Mouse (Mus musculus): ENCODE measurements around the gene Btg2. TPM values are rescaled to one million over a fixed set of nuclear protein-coding genes. Genes with fewer than 3 reads are reported as not detected.

Gene Btg2
- total and polyA plus RNA-seq, 3 experiments = 7.2 to 19.7 (median 11.6) TPM

DNA sequence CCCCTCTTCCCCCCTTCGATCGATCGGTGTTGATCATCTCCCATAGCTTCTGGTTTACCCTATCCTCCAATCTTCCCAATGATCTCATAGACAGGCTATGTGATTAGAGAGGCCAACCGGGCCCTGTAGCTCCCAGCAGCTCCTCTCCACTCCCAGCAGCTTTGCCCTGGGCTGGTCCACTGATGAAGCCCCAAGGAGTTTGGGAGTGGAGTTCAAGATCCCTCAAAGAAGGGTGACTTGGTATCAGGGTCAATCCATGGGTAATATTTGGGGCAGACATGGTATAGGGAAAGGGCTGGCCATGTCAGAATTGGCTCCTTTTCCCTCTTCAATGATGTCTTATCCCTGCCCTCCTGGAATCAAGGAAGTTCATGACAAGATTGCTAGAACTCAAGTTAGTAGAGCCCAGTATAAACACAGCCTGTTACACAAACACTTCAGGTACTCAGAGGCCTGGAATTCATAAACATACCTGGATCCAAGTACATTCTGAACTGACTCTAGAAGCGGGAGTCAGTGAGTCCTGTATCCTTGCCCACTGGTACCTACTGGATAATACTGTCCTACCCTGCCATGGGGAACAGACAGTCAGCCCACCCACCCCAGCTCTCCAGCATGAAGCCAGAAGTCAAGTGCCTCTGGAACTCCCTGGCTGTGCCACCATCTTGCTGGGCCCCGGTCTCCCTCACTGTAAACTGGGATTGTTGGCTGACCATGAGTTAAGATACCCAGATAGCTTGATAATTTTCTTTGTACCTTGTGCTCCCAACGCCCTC lies 18.3 kb upstream of the Btg2 start:
- H3K4me2 ChIP-seq (ENCODE audit: insufficient read depth, low read depth, poor library complexity, severe bottlenecking) = no peak overlapping the region
- H3K4me3 ChIP-seq (replicated peaks in 1 of 3; ENCODE audit: low read depth in 2 of 3, low read length in 2 of 3, poor library complexity in 1 of 3) = no peak overlapping the region
- dilution Hi-C loops (cut with MboI; ENCODE audit: extremely low pct_ligation_motif_present, extremely low pct_unique_long_range_greater_than_20kb, low sequenced_read_pairs) = no loop called here
- no peak overlapping the region for H3K27ac ChIP-seq (ENCODE audit: insufficient read depth, low read depth)
- no peak for TF ChIP-seq EP300 (IDR thresholded peaks at IDR 0.05; ENCODE audit: low read length)
- no peak for TF ChIP-seq MYC (IDR thresholded peaks at IDR 0.05; ENCODE audit: low read depth, low read length)
- no peak for TF ChIP-seq MAFK (IDR thresholded peaks at IDR 0.05; ENCODE audit: insufficient replicate concordance, low read length)
- TF ChIP-seq TCF12 (IDR thresholded peaks at IDR 0.05; ENCODE audit: low read depth, low read length) = no peak
- TF ChIP-seq CHD1 (IDR thresholded peaks at IDR 0.05; ENCODE audit: low read depth, low read length) = no peak
- no peak for DNase-seq (ENCODE audit: extremely low read depth)
- H3K27me3 ChIP-seq (replicated peaks) = peaks cover 56% of the 10 kb centered on the region
- no peaks in the 10 kb centered on the region for H3K36me3 ChIP-seq (replicated peaks in 1 of 2; ENCODE audit: control insufficient read depth in 1 of 2, insufficient read depth in 1 of 2, low read length in 1 of 2)
- H3K9me3 ChIP-seq (replicated peaks; ENCODE audit: low read length) = no peaks in the 10 kb centered on the region
- no peak overlapping the region for H3K9ac ChIP-seq (ENCODE audit: insufficient read depth, low read depth)
- peaks cover 19 to 48% of the 10 kb centered on the region in 2 experiments for H3K4me1 ChIP-seq (ENCODE audit: control insufficient read depth in 1 of 2, insufficient read depth in 2 of 2)
- in situ Hi-C loops (cut with MboI; ENCODE audit: low pct_ligation_motif_present, low pct_unique_long_range_greater_than_20kb, low sequenced_read_pairs) = no loop called here
- H3K79me2 ChIP-seq (replicated peaks; ENCODE audit: control insufficient read depth, extremely low read depth, insufficient read depth, poor library complexity, severe bottlenecking) = no peaks in the 10 kb centered on the region

DNA sequence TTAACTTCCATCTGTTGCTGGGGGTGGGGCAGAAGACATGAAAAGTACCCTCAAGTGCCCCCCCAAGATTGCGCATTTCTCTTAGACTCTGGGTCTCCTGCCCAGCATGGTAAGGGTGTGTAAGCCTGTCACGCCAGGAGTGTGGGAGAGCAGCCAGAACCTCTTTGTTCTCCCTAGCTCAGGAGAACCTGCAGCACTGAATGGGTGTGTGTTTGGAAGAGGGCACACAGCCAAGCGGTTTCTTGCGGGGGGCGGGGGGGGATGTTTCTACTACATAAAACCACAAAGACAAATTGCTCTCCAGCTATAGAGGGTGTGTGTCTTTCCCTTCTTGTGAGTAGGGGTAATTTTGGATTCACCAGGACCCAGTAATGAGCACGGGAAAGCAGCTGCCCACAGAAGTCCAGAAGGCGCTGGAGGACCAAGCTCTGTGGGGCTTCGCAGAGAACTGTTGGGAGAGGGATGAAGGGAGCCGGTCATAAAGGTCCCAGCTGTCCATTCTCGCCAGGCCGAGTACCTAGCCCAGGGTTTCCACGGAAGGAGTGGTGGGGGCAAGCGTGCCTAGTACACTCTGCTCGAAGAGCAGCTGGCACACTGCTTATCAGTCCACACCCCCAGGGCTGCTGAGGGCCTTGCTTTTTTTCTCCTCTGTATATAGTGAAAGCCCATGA lies 17.5 kb upstream of the Btg2 start:
- H3K9ac ChIP-seq (ENCODE audit: insufficient read depth, low read depth) = no peak overlapping the region
- DNase-seq (ENCODE audit: extremely low read depth) = no peak
- TF ChIP-seq GABPA (IDR thresholded peaks at IDR 0.05; ENCODE audit: insufficient replicate concordance, low read depth, low read length) (no peak), IRF4 (IDR thresholded peaks at IDR 0.05; ENCODE audit: low read depth, low read length) (no peak), SMC3 (IDR thresholded peaks at IDR 0.05; ENCODE audit: low read depth, low read length) (no peak), CHD2 (IDR thresholded peaks at IDR 0.05; ENCODE audit: low read length) (no peak)
- H3K4me2 ChIP-seq (ENCODE audit: insufficient read depth, low read depth, poor library complexity, severe bottlenecking) = no peak overlapping the region
- H3K79me2 ChIP-seq (replicated peaks; ENCODE audit: control insufficient read depth, extremely low read depth, insufficient read depth, poor library complexity, severe bottlenecking) = no peaks in the 10 kb centered on the region
- H3K36me3 ChIP-seq (replicated peaks in 1 of 2; ENCODE audit: control insufficient read depth in 1 of 2, insufficient read depth in 1 of 2, low read length in 1 of 2) = no peaks in the 10 kb centered on the region
- dilution Hi-C loops (cut with MboI; ENCODE audit: extremely low pct_ligation_motif_present, extremely low pct_unique_long_range_greater_than_20kb, low sequenced_read_pairs) = no loop called here
- no peaks in the 10 kb centered on the region for H3K9me3 ChIP-seq (replicated peaks; ENCODE audit: low read length)
- in situ Hi-C loops (cut with MboI; ENCODE audit: low pct_ligation_motif_present, low pct_unique_long_range_greater_than_20kb, low sequenced_read_pairs) = no loop called here
- peaks cover 56% of the 10 kb centered on the region for H3K27me3 ChIP-seq (replicated peaks)
- H3K4me1 ChIP-seq (ENCODE audit: control insufficient read depth in 1 of 2, insufficient read depth in 2 of 2) = peaks cover 22 to 50% of the 10 kb centered on the region in 2 experiments
- H3K27ac ChIP-seq (ENCODE audit: insufficient read depth, low read depth) = no peak overlapping the region
- no peak overlapping the region for H3K4me3 ChIP-seq (replicated peaks in 1 of 3; ENCODE audit: low read depth in 2 of 3, low read length in 2 of 3, poor library complexity in 1 of 3)

DNA sequence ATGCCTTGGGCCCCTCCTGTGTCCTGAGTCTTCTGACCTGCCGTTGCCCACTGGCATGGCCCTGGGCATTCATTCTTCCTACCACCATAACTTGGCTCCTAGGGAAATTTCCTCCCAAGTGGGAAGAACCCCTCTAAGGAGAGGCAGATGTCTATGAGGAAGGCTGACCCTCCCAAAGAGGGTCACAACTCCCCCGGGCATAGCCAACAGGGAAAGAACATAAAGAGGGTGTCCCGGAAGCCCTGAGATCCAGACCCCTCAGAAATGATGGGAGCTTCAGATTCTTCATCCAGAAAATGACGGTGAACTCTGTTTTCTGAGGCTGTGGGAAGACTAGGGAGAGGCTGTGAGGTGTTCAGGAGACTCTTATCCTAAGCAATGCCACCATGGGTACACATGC lies 16.8 kb upstream of the Btg2 start:
- Histone ChIP-seq H3K36me3 (replicated peaks in 1 of 2; ENCODE audit: control insufficient read depth in 1 of 2, insufficient read depth in 1 of 2, low read length in 1 of 2) (no peaks in the 10 kb centered on the region), H3K27me3 (replicated peaks) (peaks cover 58% of the 10 kb centered on the region), H3K27ac (ENCODE audit: insufficient read depth, low read depth) (no peak overlapping the region), H3K4me1 (ENCODE audit: control insufficient read depth in 1 of 2, insufficient read depth in 2 of 2) (peaks cover 22 to 50% of the 10 kb centered on the region in 2 experiments), H3K79me2 (replicated peaks; ENCODE audit: control insufficient read depth, extremely low read depth, insufficient read depth, poor library complexity, severe bottlenecking) (no peaks in the 10 kb centered on the region), H3K9ac (ENCODE audit: insufficient read depth, low read depth) (no peak overlapping the region), H3K4me3 (replicated peaks in 1 of 3; ENCODE audit: low read depth in 2 of 3, low read length in 2 of 3, poor library complexity in 1 of 3) (no peak overlapping the region), H3K9me3 (replicated peaks; ENCODE audit: low read length) (no peaks in the 10 kb centered on the region), H3K4me2 (ENCODE audit: insufficient read depth, low read depth, poor library complexity, severe bottlenecking) (no peak overlapping the region)
- dilution Hi-C loops (cut with MboI; ENCODE audit: extremely low pct_ligation_motif_present, extremely low pct_unique_long_range_greater_than_20kb, low sequenced_read_pairs) (no loop called here), in situ Hi-C loops (cut with MboI; ENCODE audit: low pct_ligation_motif_present, low pct_unique_long_range_greater_than_20kb, low sequenced_read_pairs) (no loop called here)
- DNase-seq (ENCODE audit: extremely low read depth) = no peak
- no peak for TF ChIP-seq POLR2AphosphoS2 (IDR thresholded peaks at IDR 0.05; ENCODE audit: low read depth, low read length)
- no peak for TF ChIP-seq RCOR1 (conservative IDR thresholded peaks at IDR 0.05; ENCODE audit: low read depth, low read length)
- TF ChIP-seq MAFK (IDR thresholded peaks at IDR 0.05; ENCODE audit: insufficient replicate concordance, low read length) = no peak
- TF ChIP-seq CHD1 (IDR thresholded peaks at IDR 0.05; ENCODE audit: low read depth, low read length) = no peak
- no peak for TF ChIP-seq USF2 (conservative IDR thresholded peaks at IDR 0.05; ENCODE audit: low read depth, low read length)
- TF ChIP-seq MAX (IDR thresholded peaks at IDR 0.05; ENCODE audit: low read length) = no peak
- no peak for TF ChIP-seq CTCF (conservative IDR thresholded peaks at IDR 0.05 in 1 of 2, IDR thresholded peaks at IDR 0.05 in 1 of 2; ENCODE audit: low read depth in 2 of 2, low read length in 2 of 2)

Measured in CH12.LX (cell line).